Mouse (Mus musculus): ENCODE results near the gene Tbc1d2b.

DNA sequence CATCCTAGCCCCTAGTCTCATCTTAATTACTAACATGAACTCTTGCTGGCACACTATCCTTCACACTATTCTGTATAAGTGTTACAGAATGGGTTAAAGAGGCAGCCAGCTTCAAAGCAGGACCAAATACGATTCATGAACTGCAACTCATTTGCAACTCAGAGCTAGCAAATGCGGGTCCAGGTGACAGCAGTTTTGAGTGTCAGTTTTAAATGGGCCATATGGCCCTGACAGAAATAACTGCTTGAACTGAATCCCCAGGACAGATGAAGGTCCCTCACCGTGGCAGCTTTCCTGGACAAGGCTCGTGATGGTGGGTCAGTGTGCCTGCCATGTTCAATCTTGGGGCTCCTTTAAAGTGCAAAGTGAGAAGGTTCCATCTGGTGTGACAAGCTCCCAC lies 100.6 kb downstream of the Tbc1d2b start:
- no peak for TF ChIP-seq CTCF (IDR thresholded peaks at IDR 0.05; ENCODE audit: control insufficient read depth, insufficient read depth, insufficient replicate concordance, low read depth, low read length)
- TF ChIP-seq POLR2A (IDR thresholded peaks at IDR 0.05; ENCODE audit: control insufficient read depth, low read depth, low read length): no peak

Data from testis, adult 2 months (tissue).